Mouse (Mus musculus): ENCODE results near the gene Gm28576. TPM values are rescaled to one million over a fixed set of nuclear protein-coding genes. Genes with fewer than 3 reads are reported as not detected.
"Not testable (repeated sequence)": the region's sequence is repeated elsewhere in the genome, so short reads cannot be mapped to it uniquely, and the experiment has no call there.

Gm28576 gene
- not detected in 2 replicates for polyA plus RNA-seq (2015; fragmentation: Nextera tagmentation; extraction: Ambion mirVana)

DNA sequence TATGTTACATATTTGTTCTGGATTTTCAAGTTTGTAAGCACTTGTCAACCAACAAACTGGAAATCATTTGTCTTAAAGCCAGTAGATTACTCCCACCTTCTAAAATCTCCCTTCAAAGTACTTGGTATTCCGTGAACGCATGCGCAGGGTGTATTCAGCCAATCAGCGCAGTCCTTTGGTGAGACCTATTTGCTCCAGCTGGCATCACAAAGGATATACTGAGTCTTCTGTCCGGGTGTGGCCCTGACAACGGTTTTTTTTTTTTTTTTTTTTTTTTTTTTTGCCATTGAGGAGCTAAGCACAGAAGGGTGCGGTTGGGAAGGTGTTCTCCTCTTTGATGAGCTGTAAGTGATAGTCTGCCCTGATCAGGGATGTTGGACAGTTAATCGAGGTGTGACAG lies at the start of gene Gm28576:
Gm28576 (plus strand) TSS at position 301 of the 400 bp plus-strand sequence.
- not testable (repeated sequence) for H3K27ac ChIP-seq; H3K9ac ChIP-seq; H3K9me3 ChIP-seq; H3K4me1 ChIP-seq; H3K4me2 ChIP-seq; H3K36me3 ChIP-seq; ATAC-seq (ENCODE audit: borderline replicate concordance, extremely low read depth, low FRiP score, low TSS enrichment); H3K27me3 ChIP-seq; H3K4me3 ChIP-seq
- WGBS: no CpG with 5 or more reads among the region's 8 CpGs

Other genes with a start within 250 kb of the Gm28576 start
- not detected in 2 replicates for gene Gm20826, start 84.5 kb upstream of the Gm28576 start, polyA plus RNA-seq (2015; fragmentation: Nextera tagmentation; extraction: Ambion mirVana)